Mouse (Mus musculus) heart, adult 18-20 months (tissue): ENCODE measurements around the gene Epop. TPM values are rescaled to one million over a fixed set of nuclear protein-coding genes. Genes with fewer than 3 reads are reported as not detected.

Source experiments
- DNase-seq, 2 experiments: peaks; one replicate each; pipeline ENCODE4 v3.0.0; 2021 to 2022; ENCODE audit warnings: mixed read lengths in 1 of 2
- microRNA-seq, 2 experiments: library from miRNA; unstranded; fragments of <30 nt; microRNA quantifications; one replicate each; pipeline ENCODE4 v1.2.0; 2022
- total RNA-seq, 2 experiments: library from RNA; stranded (reverse); gene quantifications; 2 replicates each; pipeline ENCODE4 v1.2.3; 2021

Epop gene
- total RNA-seq, 2 experiments from 2014 or later, result 0.84 to 1.1 TPM

GRCm38 (mm10) chr11:97589216-97589615, 40.3 kb downstream of the Epop start:
- DNase-seq, result no peak

GRCm38 (mm10) chr11:97585932-97586331, 43.6 kb downstream of the Epop start:
- peak; percentile 22 to 58 for DNase-seq

- DNase-seq, result no peak
Observed at GRCm38 (mm10) chr11:97584476-97584875, 45.0 kb downstream of the Epop start.

- no peak for DNase-seq
Observed at GRCm38 (mm10) chr11:97579088-97579857, 50.2 kb downstream of the Epop start.

GRCm38 (mm10) chr11:97578286-97578685, 51.2 kb downstream of the Epop start:
- DNase-seq, result no peak

Small RNA genes lying within 50 kb of the gene (microRNA-seq; reads per million reads assigned to microRNA genes)
- gene Gm24158 (0 to 0.54 reads per million in 2 experiments), gene Mir6927 (0.54 to 0.76 reads per million in 2 experiments)

Other genes with a start within 250 kb of the Epop start
- gene Arhgap23, start 214.2 kb downstream of the Epop start, total RNA-seq, result 10 to 100 TPM; 12.5 to 13.5 TPM
- gene 4933428G20Rik, start 129.4 kb downstream of the Epop start, total RNA-seq, result not detected
- under 1 TPM; 0.18 to 0.25 TPM for gene Srcin1, start 53.5 kb downstream of the Epop start, total RNA-seq
- 10 to 100 TPM; 59.5 to 60.0 TPM for gene Mllt6, start 33.7 kb upstream of the Epop start, total RNA-seq
- 100 to 1,000 TPM; 134 to 145 TPM for gene Cisd3, start 56.1 kb upstream of the Epop start, total RNA-seq
- 1 to 10 TPM; 4.8 to 4.9 TPM for gene Pcgf2, start 70.8 kb upstream of the Epop start, total RNA-seq
- gene Psmb3, start 73.7 kb upstream of the Epop start, total RNA-seq, result 100 to 1,000 TPM; 135 to 150 TPM
- gene Pip4k2b, start 115.0 kb upstream of the Epop start, total RNA-seq, result 10 to 100 TPM; 23.7 to 24.1 TPM
- gene Cwc25, start 136.9 kb upstream of the Epop start, total RNA-seq, result 1 to 10 TPM; 6.4 to 8.4 TPM
- not detected for gene 1700001P01Rik, start 146.2 kb upstream of the Epop start, total RNA-seq
- 100 to 1,000 TPM; 505 to 584 TPM for gene Rpl23, start 152.7 kb upstream of the Epop start, total RNA-seq
- 10 to 100 TPM; 34.9 to 36.6 TPM for gene Lasp1, start 169.3 kb upstream of the Epop start, total RNA-seq
- under 1 TPM; 0.51 to 0.55 TPM for gene B230217C12Rik, start 211.1 kb upstream of the Epop start, total RNA-seq